Mouse (Mus musculus) kidney, adult 2 months (tissue): ENCODE results near the gene Gm5901. TPM values are rescaled to one million over a fixed set of nuclear protein-coding genes. Genes with fewer than 3 reads are reported as not detected.
A peak's percentile ranks its signal among the peaks of the same experiment; 100 is the strongest.
"Not testable (repeated sequence)": the region's sequence is repeated elsewhere in the genome, so short reads cannot be mapped to it uniquely, and the experiment has no call there.

ENCODE experiments used
- DNase-seq: peaks from one replicate; pipeline ENCODE4 v3.0.0; 2021
- H3K27ac ChIP-seq: fragments of 200-500 bp; 2 replicates; pipeline ENCODE4 v1.5.1; 2012; ENCODE audit warnings: low read depth, low read length, control low read depth, inconsistent platforms; ENCODE audit not compliant: insufficient read depth
- H3K27me3 ChIP-seq: fragments of 200-500 bp; replicated peaks from 2 replicates; pipeline ENCODE4 v1.6.1; 2012; ENCODE audit warnings: mild to moderate bottlenecking, moderate library complexity, low read length, inconsistent platforms; ENCODE audit not compliant: control insufficient read depth, insufficient read depth
- H3K36me3 ChIP-seq: fragments of 200-500 bp; 2 replicates; pipeline ENCODE4 v1.6.1; 2012; ENCODE audit warnings: mild to moderate bottlenecking, moderate library complexity, low read length, inconsistent platforms; ENCODE audit not compliant: control insufficient read depth, insufficient read depth
- H3K4me1 ChIP-seq: fragments of 200-500 bp; 2 replicates; pipeline ENCODE4 v1.6.1; 2011; ENCODE audit warnings: low read length; ENCODE audit not compliant: control insufficient read depth, insufficient read depth
- H3K4me3 ChIP-seq: fragments of 200-500 bp; 2 replicates; pipeline ENCODE4 v1.5.1; 2011; ENCODE audit warnings: mild to moderate bottlenecking, low read depth, low read length, control low read depth; ENCODE audit not compliant: insufficient read depth
- CTCF ChIP-seq: fragments of 200-500 bp; conservative IDR thresholded peaks from 2 replicates; pipeline ENCODE4 v1.5.1; 2011; ENCODE audit warnings: low read depth, mild to moderate bottlenecking, control low read depth, low read length, moderate library complexity, mixed read lengths; ENCODE audit not compliant: insufficient read depth, insufficient read length
- POLR2A ChIP-seq: fragments of 200-500 bp; IDR thresholded peaks from one replicate; pipeline ENCODE4 v1.6.1; 2011; ENCODE audit warnings: low read depth, low read length, control low read depth
- WGBS: fragments of 180-500 bp; shearing (Covaris S2); methylation state at CpG from one replicate; pipeline ENCODE4 v1.1.7; 2018; 5-methylcytosine and 5-hydroxymethylcytosine counted together
- polyA plus RNA-seq: library from polyadenylated mRNA; depleted of rRNA; stranded (reverse); fragments of >200 nt; gene quantifications from 2 replicates; pipeline ENCODE4 v1.2.3, GENCODE M21; 2012; rRNA removed

The Gm5901 gene
- polyA plus RNA-seq, result not detected in 2 replicates

GRCm38 (mm10) chr7:105374866-105375265 is at the start of gene Gm5901:
Gm5901 (plus strand) TSS chr7:105375038.
- Histone ChIP-seq H3K27ac (no peak within 1 kb of the TSS), H3K27me3 (no peaks in the 10 kb centered on the region), H3K4me3 (no peak within 1 kb of the TSS), H3K4me1 (no peaks in the 10 kb centered on the region), H3K36me3 (peaks cover 16% of the 10 kb centered on the region)
- DNase-seq, result no peak
- WGBS, result 92% methylated on average over 1 of the region's 1 CpGs
- TF ChIP-seq CTCF (no peak), POLR2A (no peak)

GRCm38 (mm10) chr7:105325302-105325701 is 49.5 kb upstream of the Gm5901 start:
- Histone ChIP-seq H3K4me3 (no peak overlapping the region), H3K36me3 (no peaks in the 10 kb centered on the region), H3K27me3 (no peaks in the 10 kb centered on the region), H3K27ac (no peak overlapping the region), H3K4me1 (no peaks in the 10 kb centered on the region)
- TF ChIP-seq CTCF (no peak), POLR2A (no peak)
- DNase-seq, result peak; percentile 3
- WGBS, result 79% methylated on average over 2 of the region's 2 CpGs

- no peaks in the 10 kb centered on the region for H3K27me3 ChIP-seq
- H3K4me1 ChIP-seq, result no peaks in the 10 kb centered on the region
- no peak for TF ChIP-seq POLR2A
- no peak for TF ChIP-seq CTCF
- WGBS, result 73% methylated on average over 1 of the region's 1 CpGs
- DNase-seq, result no peak
- H3K27ac ChIP-seq, result no peak within 1 kb of the TSS
- no peaks in the 10 kb centered on the region for H3K36me3 ChIP-seq
- H3K4me3 ChIP-seq, result no peak within 1 kb of the TSS
Measured at GRCm38 (mm10) chr7:105334004-105334403, 40.8 kb upstream of the Gm5901 start, which contains the start of gene Olfr690. Olfr690 (minus strand) TSS chr7:105334104.

DNA sequence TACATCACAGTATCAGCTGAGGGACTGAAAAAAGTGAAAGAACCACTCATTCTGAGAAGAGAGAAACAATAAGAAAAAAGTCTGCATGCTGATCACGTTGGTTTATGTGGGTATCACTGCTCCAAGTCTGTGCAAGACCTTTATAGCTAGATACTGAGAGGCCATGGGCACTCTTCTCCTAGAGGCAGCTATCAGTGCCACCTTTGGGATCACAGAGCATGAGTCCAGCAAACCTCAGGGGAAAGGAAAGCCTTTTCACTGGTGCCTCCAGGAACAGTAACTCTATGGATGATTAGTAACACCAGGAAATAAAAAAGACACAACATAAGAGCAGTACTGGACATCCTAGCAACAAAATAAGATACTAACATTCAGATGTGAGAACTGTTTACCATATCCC is 32.7 kb upstream of the Gm5901 start, which contains the start of gene Olfr691:
Olfr691 (minus strand) TSS at position 101 of the 400 bp plus-strand sequence.
- Histone ChIP-seq H3K36me3 (no peaks in the 10 kb centered on the region), H3K27ac (no peak within 1 kb of the TSS), H3K27me3 (no peaks in the 10 kb centered on the region), H3K4me3 (no peak within 1 kb of the TSS), H3K4me1 (no peaks in the 10 kb centered on the region)
- no peak for DNase-seq
- WGBS, result 52% methylated on average over 1 of the region's 1 CpGs
- TF ChIP-seq POLR2A (no peak), CTCF (no peak)

DNA sequence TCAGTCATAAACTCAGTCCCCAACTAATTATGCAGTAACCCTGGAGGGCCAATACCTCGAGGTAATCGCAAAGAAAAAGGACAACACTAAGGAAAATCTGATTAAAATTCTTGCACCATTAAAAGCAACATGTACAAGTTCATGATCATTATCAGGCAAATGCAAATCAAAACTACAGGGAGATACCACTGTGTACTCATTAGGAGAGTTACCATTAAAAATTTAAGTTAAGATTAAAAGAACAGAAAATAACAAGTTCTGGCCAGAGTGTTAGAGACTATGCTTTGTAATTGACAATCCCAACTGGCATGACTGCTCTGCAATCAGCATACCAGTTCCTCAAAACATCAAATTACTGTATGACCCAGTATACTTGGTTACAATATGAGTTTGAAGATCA is 32.1 kb upstream of the Gm5901 start:
- Histone ChIP-seq H3K4me3 (no peak overlapping the region), H3K27ac (no peak overlapping the region), H3K27me3 (no peaks in the 10 kb centered on the region), H3K4me1 (no peaks in the 10 kb centered on the region), H3K36me3 (no peaks in the 10 kb centered on the region)
- WGBS, result 74% methylated on average over 2 of the region's 2 CpGs
- no peak for TF ChIP-seq POLR2A
- no peak for TF ChIP-seq CTCF
- no peak for DNase-seq

DNA sequence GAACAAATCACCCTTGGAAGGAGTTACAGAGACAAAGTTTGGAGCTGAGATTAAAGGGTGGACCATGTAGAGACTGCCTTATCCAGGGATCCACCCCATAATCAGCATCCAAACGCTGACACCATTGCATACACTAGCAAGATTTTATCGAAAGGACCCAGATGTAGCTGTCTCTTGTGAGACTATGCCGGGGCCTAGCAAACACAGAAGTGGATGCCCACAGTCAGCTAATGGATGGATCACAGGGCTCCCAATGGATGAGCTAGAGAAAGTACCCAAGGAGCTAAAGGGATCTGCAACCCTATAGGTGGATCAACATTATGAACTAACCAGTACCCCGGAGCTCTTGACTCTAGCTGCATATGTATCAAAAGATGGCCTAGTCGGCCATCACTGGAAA is 18.8 kb upstream of the Gm5901 start:
- not testable (repeated sequence) for H3K4me3 ChIP-seq, H3K27me3 ChIP-seq, H3K27ac ChIP-seq, DNase-seq, H3K36me3 ChIP-seq, H3K4me1 ChIP-seq
- WGBS, result no CpG with 5 or more reads among the region's 5 CpGs

DNA sequence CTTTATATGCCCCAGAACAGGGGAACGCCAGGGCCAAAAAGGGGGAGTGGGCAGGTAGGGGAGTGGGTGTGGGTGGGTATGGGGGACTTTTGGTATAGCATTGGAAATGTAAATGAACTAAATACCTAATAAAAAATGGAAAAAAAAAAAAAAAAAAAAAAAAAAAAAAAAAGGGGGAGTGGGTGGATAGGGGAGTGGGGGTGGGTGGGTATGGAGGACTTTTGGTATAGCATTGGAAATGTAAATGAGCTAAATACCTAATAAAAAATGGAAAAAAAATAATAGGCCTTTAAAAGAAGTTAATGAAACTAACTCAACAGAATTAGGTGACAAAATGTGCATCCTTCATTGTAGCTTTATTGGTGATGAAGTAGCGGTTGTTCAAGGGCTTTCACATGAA is 18.4 kb upstream of the Gm5901 start:
- not testable (repeated sequence) for H3K4me3 ChIP-seq, H3K36me3 ChIP-seq, H3K27ac ChIP-seq, DNase-seq, H3K4me1 ChIP-seq, H3K27me3 ChIP-seq
- 96% methylated on average over 1 of the region's 2 CpGs for WGBS

DNA sequence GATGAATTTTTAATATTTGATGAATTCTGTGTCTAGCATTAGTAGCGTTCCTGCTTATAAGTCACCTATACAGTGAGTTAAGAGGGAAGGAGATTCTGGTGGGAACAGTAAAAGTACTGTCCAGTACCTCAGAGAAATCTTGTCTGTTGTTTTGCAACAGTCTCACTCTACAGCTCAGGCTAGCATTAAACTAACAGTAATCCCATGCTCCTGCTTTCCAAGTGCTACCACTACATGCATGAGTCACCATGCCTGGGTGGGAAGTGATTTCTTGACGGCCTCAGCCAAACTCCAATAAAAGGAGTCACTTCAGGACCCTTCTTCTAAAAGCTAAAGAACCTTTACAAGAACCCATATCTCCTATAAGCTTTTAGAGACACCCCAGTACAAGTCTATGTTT is 13.1 kb upstream of the Gm5901 start:
- TF ChIP-seq POLR2A (no peak), CTCF (no peak)
- 67% methylated on average over 2 of the region's 2 CpGs for WGBS
- no peak overlapping the region for H3K27ac ChIP-seq
- H3K4me1 ChIP-seq, result no peaks in the 10 kb centered on the region
- H3K36me3 ChIP-seq, result no peaks in the 10 kb centered on the region
- DNase-seq, result no peak
- no peak overlapping the region for H3K4me3 ChIP-seq
- no peaks in the 10 kb centered on the region for H3K27me3 ChIP-seq
